Mouse (Mus musculus) natural killer cell, adult 2 months (primary cell): ENCODE results near the gene Lrrc29.

ENCODE experiments used
- DNase-seq, 2 experiments: peaks; one replicate each; pipeline ENCODE4 v3.0.0; 2022; ENCODE audit warnings: low spot score in 2 of 2

Lrrc29 gene

DNA sequence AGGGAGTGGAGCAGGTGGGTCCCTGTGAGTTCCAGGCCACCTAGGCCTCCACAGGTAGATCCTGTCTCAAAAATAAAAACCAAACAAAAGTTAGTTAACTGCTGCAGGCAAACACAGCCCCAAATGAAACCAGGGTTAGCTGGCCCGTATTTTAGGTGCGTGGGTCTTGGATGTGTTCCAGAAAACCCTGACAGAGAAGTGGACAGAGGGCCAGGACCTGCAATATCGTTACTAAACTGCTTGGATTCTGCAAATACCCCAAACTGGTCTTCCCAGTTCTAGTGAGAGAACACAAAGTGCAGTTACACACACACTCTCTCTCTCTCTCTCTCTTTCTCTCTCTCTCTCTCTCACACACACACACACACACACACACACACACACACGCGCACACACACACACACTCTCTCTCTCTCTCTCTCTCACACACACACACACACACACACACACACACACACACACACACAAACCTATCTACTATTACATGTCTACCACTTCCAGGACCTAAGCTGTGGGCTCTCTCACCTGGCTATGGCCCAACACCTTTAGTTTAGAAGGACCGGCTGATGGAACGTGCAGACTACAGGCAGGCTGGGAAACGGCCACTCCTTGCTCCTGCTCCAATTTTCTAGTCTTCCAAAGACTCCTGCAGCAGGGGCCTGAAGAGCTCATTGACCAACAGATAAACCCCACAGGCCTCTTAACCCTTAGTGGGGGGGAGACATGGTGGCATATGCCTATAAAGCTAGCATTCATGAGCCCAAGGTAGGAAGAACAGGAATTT is 17.9 kb upstream of the Lrrc29 start:
- DNase-seq: no peak

GRCm38 (mm10) chr8:105342768-105343167 is 16.7 kb upstream of the Lrrc29 start:
- DNase-seq: no peak

DNA sequence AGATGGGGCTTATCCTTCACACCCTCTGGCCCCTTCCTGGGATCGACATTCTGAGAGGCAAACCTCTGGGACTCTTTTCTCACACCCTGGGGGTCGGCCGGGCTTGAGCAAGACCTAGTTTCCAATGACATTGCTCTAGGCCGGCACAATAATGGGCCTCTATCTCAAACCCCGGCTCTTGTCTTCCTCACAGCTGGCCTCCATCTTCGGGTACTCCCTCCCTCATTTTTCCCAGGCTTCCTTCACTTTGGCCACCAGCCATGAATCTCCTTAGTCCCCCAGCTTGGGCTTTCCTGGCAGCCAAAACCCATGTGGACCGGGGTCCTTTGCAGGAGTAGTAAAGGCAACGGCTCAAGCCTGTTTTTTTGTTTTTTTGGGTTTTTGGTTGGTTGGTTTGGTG is 15.3 kb upstream of the Lrrc29 start:
- DNase-seq: no peak

DNA sequence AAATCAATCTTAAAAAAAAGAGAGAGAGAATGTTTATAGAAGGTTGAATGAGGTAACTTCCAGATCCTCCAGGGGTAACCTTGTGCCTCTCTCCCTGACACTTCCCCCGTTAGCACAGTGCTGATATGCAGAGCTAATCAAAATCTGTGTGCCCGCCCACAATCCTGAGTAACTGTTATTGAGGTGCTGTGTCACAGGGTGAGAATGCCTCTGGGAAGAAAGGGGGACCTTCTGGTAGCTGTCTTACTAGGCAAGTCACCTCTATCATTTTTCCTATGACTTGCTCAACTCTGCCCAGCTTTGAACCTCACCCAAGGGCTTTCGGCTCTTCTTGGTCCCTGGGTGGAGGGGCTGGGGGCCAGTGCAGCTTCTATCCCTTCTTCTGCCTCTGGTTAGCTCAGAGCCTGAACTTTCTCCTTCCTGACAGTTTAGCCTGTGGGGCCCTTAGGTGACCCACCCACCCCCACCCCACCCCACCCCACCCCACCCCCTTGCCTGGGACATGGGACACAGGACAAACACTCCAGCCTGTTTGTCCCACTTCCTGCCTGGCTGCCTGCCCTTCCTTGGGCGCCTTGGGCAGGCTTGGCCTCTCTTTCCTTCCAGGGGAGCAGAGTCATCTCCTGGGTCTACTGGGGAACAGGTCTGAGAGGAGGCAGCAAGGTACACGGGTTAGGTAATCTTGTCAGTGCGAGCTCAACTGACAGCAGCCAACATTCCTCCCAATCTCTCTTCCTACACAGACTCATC is 14.0 kb upstream of the Lrrc29 start:
- DNase-seq: no peak

GRCm38 (mm10) chr8:105338992-105339391 is 12.9 kb upstream of the Lrrc29 start:
- DNase-seq: no peak

- no peak for DNase-seq
Observed at GRCm38 (mm10) chr8:105336373-105337130, 10.5 kb upstream of the Lrrc29 start.

GRCm38 (mm10) chr8:105332523-105332922 is 6.4 kb upstream of the Lrrc29 start:
- DNase-seq: no peak

DNA sequence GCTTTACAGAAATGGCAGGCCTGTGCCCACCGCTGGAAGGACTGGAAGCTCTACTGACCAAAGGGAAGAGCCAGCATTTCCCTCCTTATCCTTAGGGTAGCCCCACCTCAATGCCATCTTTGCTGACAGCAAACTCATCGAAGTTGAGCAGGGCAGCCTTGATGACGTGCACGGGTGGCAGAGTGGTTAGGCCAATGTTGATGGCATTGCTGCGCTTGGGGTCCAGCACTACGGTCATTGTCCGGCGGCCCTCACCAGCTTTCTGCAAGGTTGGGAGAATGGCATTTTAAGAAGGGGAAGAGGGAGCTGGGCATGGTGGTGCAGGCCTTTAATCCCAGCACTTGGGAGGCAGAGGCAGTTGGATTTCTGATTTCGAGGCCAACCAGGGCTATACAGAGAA is 5.9 kb upstream of the Lrrc29 start:
- DNase-seq: no peak

GRCm38 (mm10) chr8:105331469-105331868 is 5.4 kb upstream of the Lrrc29 start:
- no peak for DNase-seq

DNA sequence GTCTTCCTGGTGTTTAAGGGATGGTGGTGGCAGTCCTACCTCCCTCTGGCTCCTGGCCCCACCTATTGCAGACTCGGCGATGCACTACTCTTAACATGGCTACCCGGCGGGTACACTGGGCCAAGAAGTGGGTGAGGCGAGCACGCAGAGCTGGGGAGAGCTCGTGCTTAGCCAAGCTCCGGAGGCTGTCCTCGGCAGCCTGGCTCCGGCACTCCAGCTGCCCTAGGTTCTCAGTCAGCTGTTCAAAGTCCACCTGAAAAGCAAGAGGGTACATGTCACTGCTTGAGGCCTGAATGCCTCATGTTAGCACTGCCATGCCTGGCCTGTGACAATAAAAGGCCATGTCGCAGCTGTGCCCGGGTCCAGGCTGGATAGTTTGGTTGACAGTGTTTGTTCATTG is 4.2 kb upstream of the Lrrc29 start:
- no peak for DNase-seq

DNA sequence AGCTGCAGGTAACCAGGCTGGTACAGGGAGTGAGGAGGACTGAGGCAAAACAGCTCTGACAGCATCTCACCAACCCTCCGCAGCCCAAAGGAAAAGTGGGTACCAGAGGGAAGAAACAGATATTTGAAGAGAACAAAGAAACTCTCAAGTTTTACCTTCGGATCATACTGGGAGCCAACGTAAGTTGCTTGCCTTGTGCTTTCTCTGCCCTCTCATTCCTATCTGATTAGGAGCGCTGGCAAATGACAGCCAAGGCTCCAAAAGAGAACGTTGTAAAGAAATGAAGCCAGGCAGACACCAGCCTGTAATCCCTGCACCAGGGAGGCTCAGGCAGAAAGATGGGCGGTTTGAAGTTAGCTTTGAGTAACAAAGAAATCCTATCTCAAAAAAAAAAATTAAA is 890 bp upstream of the Lrrc29 start:
- DNase-seq: no peak

GRCm38 (mm10) chr8:105325641-105326093 is 411 bp downstream of the Lrrc29 start:
- DNase-seq: no peak

DNA sequence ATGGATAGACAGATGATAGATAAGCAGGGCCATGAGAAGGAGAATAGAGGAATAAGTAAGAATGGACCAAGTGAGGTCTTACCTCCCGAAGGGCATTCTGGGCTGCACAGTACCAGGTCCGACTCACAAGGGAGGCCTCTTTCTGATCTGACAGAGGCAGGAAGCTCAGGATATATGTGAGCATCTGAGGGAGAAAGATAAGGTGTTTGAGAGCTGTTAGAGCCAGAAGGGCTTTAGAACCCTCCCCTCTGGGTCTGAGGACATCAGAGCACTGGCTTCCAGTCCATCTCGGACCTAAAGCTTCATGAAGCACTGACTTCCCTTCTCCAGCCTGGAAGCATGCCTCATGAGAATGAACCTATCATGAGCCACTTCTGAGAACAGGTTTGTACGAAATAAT is 2.9 kb downstream of the Lrrc29 start:
- DNase-seq: no peak

DNA sequence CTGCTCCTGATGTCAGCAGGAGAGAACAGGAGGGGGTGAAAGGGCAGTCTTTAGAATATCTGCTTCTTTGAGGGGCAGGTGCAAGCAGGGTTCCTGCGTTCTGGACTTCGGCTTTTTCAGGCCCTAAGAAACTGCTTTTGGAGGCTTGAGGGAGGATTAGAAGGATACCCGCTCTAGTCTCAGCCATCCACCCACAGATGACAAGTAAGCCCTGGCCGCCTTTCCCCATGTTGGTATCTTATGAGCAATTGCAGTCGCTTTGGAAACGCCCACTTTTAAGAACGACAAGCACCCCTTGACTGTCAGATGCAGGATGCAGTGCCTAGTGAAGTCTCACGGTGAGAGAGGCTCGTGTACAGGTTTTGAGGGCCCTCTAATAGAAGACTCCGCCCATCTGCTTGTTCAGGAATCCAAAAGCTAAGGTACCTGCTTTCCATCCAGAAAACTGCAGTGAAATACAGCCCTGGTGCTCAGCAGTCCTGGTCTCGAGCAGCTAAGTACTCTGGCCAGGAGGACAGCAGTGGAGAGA is 7.4 kb downstream of the Lrrc29 start:
- DNase-seq: no peak

GRCm38 (mm10) chr8:105317941-105318340 is 8.1 kb downstream of the Lrrc29 start:
- no peak for DNase-seq

DNA sequence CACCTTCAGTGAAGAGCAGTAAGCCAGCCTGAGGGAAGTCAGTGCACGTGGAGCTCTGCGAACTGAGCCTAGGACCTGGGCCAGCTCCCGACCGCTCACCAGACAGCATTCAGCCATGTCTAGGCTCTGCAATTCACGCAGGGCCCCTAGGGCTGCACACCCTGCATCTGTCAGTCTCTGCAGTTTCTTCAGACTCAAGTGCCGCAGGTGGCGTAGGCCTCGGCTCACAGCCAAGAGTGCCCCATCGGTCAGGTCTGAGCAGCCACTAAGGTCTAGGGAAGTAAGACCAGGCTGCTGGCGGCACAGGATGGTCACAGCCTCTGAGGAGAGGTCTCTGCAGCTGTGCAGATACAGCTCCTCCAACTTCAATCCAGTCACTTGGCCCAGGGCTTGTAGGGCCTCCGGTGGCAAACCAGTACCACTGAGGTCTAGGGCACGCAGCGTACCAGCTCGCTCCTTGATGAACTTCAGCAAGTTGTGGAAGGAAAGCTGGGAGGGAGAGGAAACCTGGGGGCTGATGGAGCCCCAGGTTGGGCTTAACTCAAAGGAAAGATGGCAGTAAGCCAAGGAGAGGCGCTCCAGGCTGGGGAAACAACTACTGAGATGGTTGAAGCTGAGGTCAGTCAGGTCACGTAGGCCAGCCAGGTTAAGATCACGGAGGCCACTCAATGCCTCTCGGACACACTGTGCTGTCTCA is 10.9 kb downstream of the Lrrc29 start:
- no peak for DNase-seq

DNA sequence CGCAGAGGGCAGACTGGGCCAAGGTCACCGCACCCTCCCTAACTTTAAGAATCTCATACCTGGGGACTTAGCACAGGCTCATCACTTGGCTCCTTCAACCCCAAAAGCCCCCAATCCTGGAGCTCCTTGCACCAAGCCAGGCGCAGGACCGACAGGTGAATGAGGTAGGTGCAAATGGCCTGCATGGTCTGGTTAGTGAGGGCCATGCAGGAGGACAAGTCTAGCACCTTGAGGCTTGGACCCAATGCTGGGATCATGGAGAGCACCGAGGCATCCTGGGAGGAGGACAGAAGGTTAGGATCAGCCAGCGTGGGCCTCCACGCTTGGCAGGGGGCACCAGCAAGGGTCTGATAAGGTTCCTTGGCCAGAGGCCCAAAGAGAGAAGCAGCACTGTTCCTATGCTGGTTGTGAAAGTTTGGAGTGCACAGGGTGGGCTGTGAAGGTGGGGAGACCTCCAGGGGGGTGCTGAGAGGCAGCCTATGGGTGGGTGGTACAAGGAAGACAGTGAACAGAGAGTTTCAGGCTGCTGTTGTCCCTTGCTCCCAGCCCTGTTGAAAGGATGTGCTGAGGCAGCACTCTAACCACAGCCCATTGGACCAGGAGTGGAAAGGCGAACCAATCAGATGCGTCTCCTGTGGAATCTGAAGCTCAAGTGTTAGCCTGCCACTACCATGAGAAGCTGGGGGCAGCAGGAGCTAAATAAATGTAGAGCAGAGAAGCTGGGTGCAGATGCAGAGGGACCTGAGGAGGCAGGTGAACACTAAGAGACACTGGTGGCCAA is 12.3 kb downstream of the Lrrc29 start:
- DNase-seq: no peak

DNA sequence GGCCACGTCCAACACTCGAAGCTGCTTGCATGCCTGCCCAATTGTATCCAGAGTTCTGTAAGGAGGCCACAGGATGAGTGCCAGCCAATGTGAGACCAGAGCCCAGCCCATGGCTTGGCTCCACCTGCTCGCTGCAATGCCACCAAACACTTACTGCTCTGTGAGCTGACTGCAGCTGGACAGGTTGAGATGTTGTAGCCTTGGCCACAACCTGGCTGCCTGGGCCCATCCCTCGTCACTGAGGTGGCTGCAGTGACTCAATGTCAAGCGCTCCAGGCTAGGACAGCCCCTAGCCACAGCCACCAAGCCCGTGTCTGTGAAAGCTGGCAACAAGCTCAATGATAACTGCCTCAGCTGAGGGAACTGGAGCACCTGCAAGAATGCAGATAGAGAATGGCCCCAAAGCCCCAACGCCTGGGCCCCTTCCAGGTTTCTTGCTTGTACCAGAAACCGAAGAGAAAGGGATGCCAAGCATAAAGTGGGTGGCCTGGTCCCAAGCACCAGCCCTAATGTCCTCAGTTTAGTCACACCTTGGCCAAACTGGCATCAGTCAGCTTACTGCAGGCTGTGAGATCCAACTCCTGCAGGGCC is 13.1 kb downstream of the Lrrc29 start:
- DNase-seq: no peak

DNA sequence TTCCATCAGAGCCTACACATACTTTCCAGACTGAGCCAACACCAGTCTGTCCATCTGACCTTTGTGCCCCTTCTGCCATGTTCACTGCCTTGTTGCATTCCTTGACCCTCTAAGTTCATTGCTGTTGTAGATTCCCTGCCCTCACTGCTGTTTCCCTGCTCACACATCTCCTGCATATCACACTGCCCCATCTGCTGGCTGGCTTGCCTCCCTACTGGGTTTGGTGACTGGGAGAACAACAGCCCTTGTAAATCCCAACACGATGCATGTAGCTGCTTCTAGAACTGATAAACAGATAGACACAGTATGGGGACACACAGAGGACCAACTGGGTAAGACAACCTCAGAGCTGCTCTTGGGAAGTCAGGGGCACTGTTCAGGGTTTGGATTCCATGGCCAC is 14.4 kb downstream of the Lrrc29 start:
- DNase-seq: no peak

GRCm38 (mm10) chr8:105310118-105310517 is 16.0 kb downstream of the Lrrc29 start:
- no peak for DNase-seq
